Mouse (Mus musculus) embryonic facial prominence, embryonic 13.5 days (tissue): ENCODE data around the gene Megf6. TPM values are rescaled to one million over a fixed set of nuclear protein-coding genes. Genes with fewer than 3 reads are reported as not detected.
A peak's percentile ranks its signal among the peaks of the same experiment; 100 is the strongest.

Source experiments
- ATAC-seq: fragments of 200-750 bp; cut with Nextera tagmentation; 2 replicates; pipeline ENCODE4 v1.8.0; 2017; ENCODE audit warnings: low read depth; ENCODE audit not compliant: insufficient number of reproducible peaks, insufficient read depth, low FRiP score, low TSS enrichment
- H3K27ac ChIP-seq: fragments of 300-500 bp; sonication (generic); 2 replicates; pipeline ENCODE4 v1.5.1; 2015; ENCODE audit warnings: moderate library complexity, mild to moderate bottlenecking, inconsistent platforms
- H3K27me3 ChIP-seq: fragments of 300-500 bp; sonication (generic); 2 replicates; pipeline ENCODE4 v1.6.1; 2015; ENCODE audit warnings: mild to moderate bottlenecking, inconsistent platforms
- H3K36me3 ChIP-seq: fragments of 300-500 bp; sonication (generic); 2 replicates; pipeline ENCODE4 v1.6.1; 2015; ENCODE audit warnings: mild to moderate bottlenecking, inconsistent platforms
- H3K4me1 ChIP-seq: fragments of 300-500 bp; sonication (generic); 2 replicates; pipeline ENCODE4 v1.6.1; 2015; ENCODE audit warnings: inconsistent platforms
- H3K4me2 ChIP-seq: fragments of 300-500 bp; sonication (generic); 2 replicates; pipeline ENCODE4 v1.6.1; 2015; ENCODE audit warnings: moderate library complexity, mild to moderate bottlenecking, inconsistent platforms
- H3K4me3 ChIP-seq: fragments of 300-500 bp; sonication (generic); 2 replicates; pipeline ENCODE4 v1.5.1; 2015; ENCODE audit warnings: mild to moderate bottlenecking, inconsistent platforms
- H3K9ac ChIP-seq: fragments of 300-500 bp; sonication (generic); 2 replicates; pipeline ENCODE4 v1.6.1; 2015; ENCODE audit warnings: mild to moderate bottlenecking, inconsistent platforms
- H3K9me3 ChIP-seq: fragments of 300-500 bp; sonication (generic); 2 replicates; pipeline ENCODE4 v1.6.1; 2016; ENCODE audit warnings: inconsistent platforms
- WGBS: fragments of 180-500 bp; shearing (Covaris S2); methylation state at CpG from one replicate; pipeline ENCODE4 v1.1.7; 2015; ENCODE audit warnings: mixed read lengths; 5-methylcytosine and 5-hydroxymethylcytosine counted together
- polyA plus RNA-seq: library from polyadenylated mRNA; unstranded; fragments of >200 nt; fragmentation: Nextera tagmentation; extraction: Ambion mirVana; gene quantifications from 2 replicates; pipeline ENCODE4 v1.2.1, GENCODE M21; 2015

Gene Megf6
- polyA plus RNA-seq, 1 experiment from 2014 or later = 99.7 TPM

GRCm38 (mm10) chr4:154217711-154218350 lies 47.3 kb downstream of the Megf6 start:
- ATAC-seq = peak; percentile 22
- Histone ChIP-seq H3K4me3 (no peak overlapping the region), H3K9ac (peak overlapping the region; percentile 27; the same call in 1 of the 2 replicates), H3K4me2 (no peak overlapping the region), H3K9me3 (no peaks in the 10 kb centered on the region; the same call in 1 of the 2 replicates), H3K27ac (peak overlapping the region; percentile 83), H3K4me1 (peaks cover 58% of the 10 kb centered on the region), H3K27me3 (no peaks in the 10 kb centered on the region), H3K36me3 (0 out of 2 replicates have a peak, but pooled peaks cover 3% of the 10 kb centered on the region)
- WGBS = 35% methylated on average over 7 of the region's 7 CpGs

GRCm38 (mm10) chr4:154222773-154223172 lies 52.2 kb downstream of the Megf6 start:
- Histone ChIP-seq H3K27ac (peak overlapping the region; percentile 95; the same call in 1 of the 2 replicates), H3K4me1 (peaks cover 80% of the 10 kb centered on the region), H3K9me3 (no peaks in the 10 kb centered on the region), H3K36me3 (no peaks in the 10 kb centered on the region), H3K27me3 (no peaks in the 10 kb centered on the region), H3K9ac (peak overlapping the region; percentile 11; the same call in 1 of the 2 replicates), H3K4me2 (no peak overlapping the region), H3K4me3 (no peak overlapping the region)
- ATAC-seq = no peak
- 79% methylated on average over 6 of the region's 6 CpGs for WGBS

GRCm38 (mm10) chr4:154224267-154224969 lies 53.9 kb downstream of the Megf6 start:
- peak; percentile 79 for ATAC-seq
- H3K27ac ChIP-seq = peak overlapping the region; percentile 95
- 8% methylated on average over 6 of the region's 6 CpGs for WGBS
- peak overlapping the region; percentile 46 for H3K9ac ChIP-seq
- H3K27me3 ChIP-seq = no peaks in the 10 kb centered on the region
- peaks cover 76% of the 10 kb centered on the region for H3K4me1 ChIP-seq
- no peak overlapping the region for H3K4me3 ChIP-seq
- no peaks in the 10 kb centered on the region for H3K9me3 ChIP-seq
- H3K36me3 ChIP-seq = no peaks in the 10 kb centered on the region
- H3K4me2 ChIP-seq = peak overlapping the region; percentile 38

- H3K9ac ChIP-seq = peak overlapping the region; percentile 46; the same call in 1 of the 2 replicates
- H3K36me3 ChIP-seq = no peaks in the 10 kb centered on the region
- peaks cover 71% of the 10 kb centered on the region for H3K4me1 ChIP-seq
- peak overlapping the region; percentile 95 for H3K27ac ChIP-seq
- peak overlapping the region; percentile 38; the same call in 1 of the 2 replicates for H3K4me2 ChIP-seq
- H3K4me3 ChIP-seq = no peak overlapping the region
- no peaks in the 10 kb centered on the region for H3K9me3 ChIP-seq
- no peaks in the 10 kb centered on the region for H3K27me3 ChIP-seq
- 21% methylated on average over 9 of the region's 9 CpGs for WGBS
- ATAC-seq = no peak
Observed at GRCm38 (mm10) chr4:154224970-154225309, 54.4 kb downstream of the Megf6 start.

GRCm38 (mm10) chr4:154226678-154227077 lies 56.1 kb downstream of the Megf6 start:
- Histone ChIP-seq H3K4me2 (no peak overlapping the region), H3K9ac (no peak overlapping the region), H3K27ac (no peak overlapping the region), H3K36me3 (no peaks in the 10 kb centered on the region), H3K4me1 (peaks cover 82% of the 10 kb centered on the region), H3K4me3 (no peak overlapping the region), H3K27me3 (no peaks in the 10 kb centered on the region), H3K9me3 (no peaks in the 10 kb centered on the region)
- ATAC-seq = no peak
- 85% methylated on average over 11 of the region's 11 CpGs for WGBS

GRCm38 (mm10) chr4:154228336-154228735 lies 57.8 kb downstream of the Megf6 start:
- Histone ChIP-seq H3K9ac (no peak overlapping the region), H3K4me3 (no peak overlapping the region), H3K27ac (no peak overlapping the region), H3K27me3 (no peaks in the 10 kb centered on the region), H3K9me3 (no peaks in the 10 kb centered on the region), H3K36me3 (no peaks in the 10 kb centered on the region), H3K4me1 (peaks cover 82% of the 10 kb centered on the region), H3K4me2 (no peak overlapping the region)
- WGBS = 65% methylated on average over 11 of the region's 11 CpGs
- no peak for ATAC-seq

- no peak overlapping the region for H3K27ac ChIP-seq
- no peaks in the 10 kb centered on the region for H3K9me3 ChIP-seq
- H3K4me2 ChIP-seq = no peak overlapping the region
- 91% methylated on average over 9 of the region's 9 CpGs for WGBS
- no peaks in the 10 kb centered on the region for H3K36me3 ChIP-seq
- H3K9ac ChIP-seq = no peak overlapping the region
- ATAC-seq = no peak
- H3K27me3 ChIP-seq = no peaks in the 10 kb centered on the region
- no peak overlapping the region for H3K4me3 ChIP-seq
- peaks cover 82% of the 10 kb centered on the region for H3K4me1 ChIP-seq
Observed at GRCm38 (mm10) chr4:154229569-154229968, 59.0 kb downstream of the Megf6 start.

- Histone ChIP-seq H3K27me3 (no peaks in the 10 kb centered on the region), H3K4me1 (peaks cover 82% of the 10 kb centered on the region), H3K27ac (no peak overlapping the region), H3K4me2 (no peak overlapping the region), H3K4me3 (no peak overlapping the region), H3K9ac (no peak overlapping the region), H3K9me3 (no peaks in the 10 kb centered on the region), H3K36me3 (no peaks in the 10 kb centered on the region)
- ATAC-seq = no peak
- 78% methylated on average over 7 of the region's 7 CpGs for WGBS
Observed at GRCm38 (mm10) chr4:154231380-154231779, 60.9 kb downstream of the Megf6 start.

- Histone ChIP-seq H3K9me3 (no peaks in the 10 kb centered on the region), H3K27ac (peak overlapping the region; percentile 56), H3K4me2 (no peak overlapping the region), H3K4me3 (no peak overlapping the region), H3K36me3 (no peaks in the 10 kb centered on the region), H3K4me1 (peaks cover 82% of the 10 kb centered on the region), H3K27me3 (no peaks in the 10 kb centered on the region), H3K9ac (no peak overlapping the region)
- WGBS = 52% methylated on average over 4 of the region's 4 CpGs
- no peak for ATAC-seq
Observed at GRCm38 (mm10) chr4:154232295-154232694, 61.8 kb downstream of the Megf6 start.

- H3K4me2 ChIP-seq = peak overlapping the region; percentile 76; the same call in 1 of the 2 replicates
Observed at GRCm38 (mm10) chr4:154236001-154236400, 65.5 kb downstream of the Megf6 start.

GRCm38 (mm10) chr4:154236893-154237292 lies 66.4 kb downstream of the Megf6 start:
- H3K27ac ChIP-seq = peak overlapping the region; percentile 95
- 9% methylated on average over 10 of the region's 10 CpGs for WGBS
- H3K4me3 ChIP-seq = peak overlapping the region; percentile 47
- 0 out of 2 replicates have a peak, but pooled peaks cover 3% of the 10 kb centered on the region for H3K36me3 ChIP-seq
- peak; percentile 34; the same call in 1 of the 2 replicates for ATAC-seq
- H3K27me3 ChIP-seq = no peaks in the 10 kb centered on the region
- peak overlapping the region; percentile 75 for H3K9ac ChIP-seq
- peak overlapping the region; percentile 76 for H3K4me2 ChIP-seq
- H3K9me3 ChIP-seq = 0 out of 2 replicates have a peak, but pooled peaks cover 3% of the 10 kb centered on the region
- H3K4me1 ChIP-seq = peaks cover 93% of the 10 kb centered on the region

More at GRCm38 (mm10) chr4:154236001-154236400, 65.5 kb downstream of the Megf6 start:
- Histone ChIP-seq H3K27ac (peak overlapping the region; percentile 95), H3K9ac (no peak overlapping the region), H3K36me3 (no peaks in the 10 kb centered on the region), H3K27me3 (no peaks in the 10 kb centered on the region), H3K9me3 (0 out of 2 replicates have a peak, but pooled peaks cover 3% of the 10 kb centered on the region), H3K4me1 (peaks cover 99% of the 10 kb centered on the region), H3K4me3 (no peak overlapping the region)
- WGBS = 51% methylated on average over 3 of the region's 3 CpGs
- ATAC-seq = 0 out of 2 replicates have a peak, but pooled peaks have one; percentile 48
